Mouse (Mus musculus) natural killer cell, adult 2 months (primary cell): Measurements from ENCODE around the gene Ube2m.
A peak's percentile ranks its signal among the peaks of the same experiment; 100 is the strongest.

Source experiments
- DNase-seq, 2 experiments: peaks; one replicate each; pipeline ENCODE4 v3.0.0; 2022; ENCODE audit warnings: low spot score in 2 of 2

The Ube2m gene

DNA sequence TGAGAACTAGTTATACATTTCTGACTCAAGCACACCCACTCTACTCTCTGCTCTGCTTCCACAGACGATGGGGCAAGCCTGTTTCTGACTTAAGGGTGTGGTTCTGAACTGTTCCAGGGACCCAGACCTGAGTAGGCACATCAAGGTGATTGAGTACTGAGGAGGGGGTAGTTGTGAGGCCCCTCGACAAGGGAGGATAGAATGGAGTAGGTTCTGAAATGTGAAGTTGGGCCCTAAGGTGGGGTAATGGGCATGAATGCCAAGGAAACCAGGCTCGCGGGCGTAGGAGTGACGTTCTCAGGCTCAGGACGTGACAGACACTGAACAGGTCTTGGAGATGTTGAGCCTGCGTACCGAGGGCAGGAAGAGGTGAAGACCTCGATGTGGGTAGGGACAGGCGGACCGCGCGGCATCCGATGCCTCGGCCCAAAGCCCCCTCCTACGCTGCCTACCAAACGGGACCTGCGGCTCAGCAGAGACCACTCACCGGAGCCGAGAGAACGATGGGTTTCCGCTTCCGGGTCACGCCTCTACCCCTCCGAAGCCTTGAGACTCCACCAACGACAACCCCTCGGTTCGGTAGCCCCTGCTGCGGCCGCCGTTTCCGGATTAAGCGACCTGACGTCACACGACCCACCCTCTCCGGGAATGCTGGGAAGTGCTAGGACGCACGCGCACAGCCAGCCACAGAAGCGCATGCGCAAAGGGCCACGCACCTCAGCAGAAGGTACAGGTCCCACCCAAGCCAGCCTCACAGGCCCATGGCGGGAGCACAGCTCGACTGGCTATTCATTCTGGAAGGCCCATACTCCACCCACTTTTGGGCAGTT lies 3.7 kb downstream of the Ube2m start, which contains the start of gene Chmp2a:
Chmp2a (minus strand) TSS at position 660 of the 830 bp plus-strand sequence.
- peak; percentile 95 to 97 for DNase-seq

DNA sequence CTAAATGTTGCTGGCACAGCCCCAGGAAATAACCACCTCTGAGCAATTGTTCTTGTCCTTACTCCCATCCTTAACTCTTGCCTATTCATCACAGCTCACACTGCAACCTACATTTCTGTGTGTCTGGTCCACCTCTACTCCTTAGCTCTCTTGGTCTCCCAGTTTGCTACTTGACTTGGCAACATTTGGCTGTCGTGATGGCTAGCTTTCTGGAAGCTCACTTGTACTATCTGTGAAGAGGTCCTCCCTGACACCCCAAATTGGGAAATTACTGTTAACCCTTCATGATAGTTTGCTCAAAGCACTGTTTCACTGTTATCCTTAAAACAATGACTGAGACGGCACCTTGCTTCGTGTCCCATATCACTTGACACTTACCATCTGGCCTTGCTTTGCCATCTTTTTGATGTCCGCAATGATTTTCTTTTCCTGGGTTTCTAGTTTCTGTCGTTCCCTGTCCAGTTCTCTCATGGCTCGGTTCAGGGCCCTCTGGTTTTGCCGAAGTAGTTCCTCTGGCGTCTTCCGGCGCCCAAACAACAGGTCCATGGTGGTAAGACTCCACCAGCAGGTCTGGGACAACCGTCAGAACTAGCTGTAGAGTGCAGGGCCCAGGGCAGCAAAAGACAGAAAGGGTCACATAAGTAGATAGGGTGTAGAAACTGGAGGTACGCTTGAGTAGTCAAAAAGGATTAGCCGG lies 4.5 kb downstream of the Ube2m start:
- no peak for DNase-seq

DNA sequence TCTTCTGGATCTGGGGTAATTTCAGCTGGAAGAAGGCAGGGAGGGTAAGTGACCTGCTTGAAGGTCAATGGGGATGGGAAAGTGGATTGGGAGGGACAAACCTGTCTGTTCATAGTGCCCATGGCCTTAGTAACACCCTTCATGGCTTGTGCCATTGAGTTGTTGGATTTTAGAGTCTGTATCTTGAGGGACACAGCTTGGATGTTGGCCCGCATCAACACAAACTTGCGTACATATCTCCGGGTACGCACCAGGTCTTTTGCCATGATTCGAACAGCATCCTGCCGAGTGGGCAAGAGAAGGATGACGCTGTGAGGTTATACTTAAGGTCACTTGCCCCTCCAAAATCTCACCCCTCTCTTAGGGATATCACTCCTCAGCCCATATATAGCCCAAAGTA lies 5.5 kb downstream of the Ube2m start:
- no peak for DNase-seq

DNA sequence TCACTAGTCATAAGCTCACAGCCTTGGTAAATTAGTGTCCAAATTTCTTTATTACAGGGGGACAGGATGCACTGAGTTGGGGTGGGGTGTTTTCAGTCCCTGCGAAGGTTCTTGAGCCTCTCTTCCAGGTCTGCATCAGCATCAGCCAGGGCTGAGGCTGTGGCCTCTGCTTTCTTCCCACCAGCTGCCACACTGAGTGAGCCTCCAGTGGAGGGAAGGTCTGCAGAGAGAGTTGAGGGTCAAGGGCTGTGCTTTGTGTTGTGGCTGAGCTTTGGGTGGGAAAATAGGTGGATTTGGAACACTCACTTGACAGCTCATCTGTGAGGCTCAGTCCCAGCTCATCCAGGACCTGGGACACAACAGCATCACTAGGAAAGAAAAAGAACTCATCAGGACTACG lies 6.1 kb downstream of the Ube2m start:
- no peak for DNase-seq

DNA sequence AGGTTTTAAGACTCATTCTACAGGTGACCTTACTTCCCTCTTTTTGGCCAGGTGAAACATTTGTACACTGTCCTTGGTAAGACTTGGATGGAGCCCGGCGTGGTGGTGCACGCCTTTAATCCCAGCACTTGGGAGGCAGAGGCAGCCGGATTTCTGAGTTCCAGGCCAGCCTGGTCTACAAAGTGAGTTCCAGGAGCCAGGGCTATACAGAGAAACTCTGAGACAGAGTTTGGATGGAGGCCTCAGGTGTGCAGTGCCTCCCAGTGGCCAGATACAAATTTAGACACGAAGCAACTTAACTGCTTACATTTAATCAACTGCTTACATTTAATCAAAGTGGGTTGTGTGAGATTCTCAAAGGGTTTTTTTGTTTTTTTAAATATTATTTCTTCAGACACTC lies 7.0 kb downstream of the Ube2m start:
- DNase-seq: no peak

DNA sequence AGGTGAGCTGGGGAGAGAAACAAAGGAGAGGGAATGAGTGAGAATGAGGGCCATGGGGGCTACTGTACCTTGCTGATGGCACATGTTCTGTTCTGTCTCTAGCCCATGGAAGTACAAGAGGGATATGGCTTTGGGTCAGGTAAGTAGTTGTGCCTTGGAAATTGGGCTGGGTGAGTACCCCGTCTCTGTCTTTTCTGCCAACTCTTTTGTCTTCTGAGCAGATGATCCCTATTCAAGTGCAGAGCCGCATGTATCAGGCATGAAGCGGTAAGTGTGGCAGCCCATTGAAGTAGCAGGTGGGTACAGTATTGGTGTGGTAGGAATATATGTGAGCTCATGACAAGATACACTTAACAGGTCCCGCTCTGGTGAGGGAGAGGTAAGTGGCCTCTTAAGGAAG lies 9.1 kb downstream of the Ube2m start:
- DNase-seq: no peak

DNA sequence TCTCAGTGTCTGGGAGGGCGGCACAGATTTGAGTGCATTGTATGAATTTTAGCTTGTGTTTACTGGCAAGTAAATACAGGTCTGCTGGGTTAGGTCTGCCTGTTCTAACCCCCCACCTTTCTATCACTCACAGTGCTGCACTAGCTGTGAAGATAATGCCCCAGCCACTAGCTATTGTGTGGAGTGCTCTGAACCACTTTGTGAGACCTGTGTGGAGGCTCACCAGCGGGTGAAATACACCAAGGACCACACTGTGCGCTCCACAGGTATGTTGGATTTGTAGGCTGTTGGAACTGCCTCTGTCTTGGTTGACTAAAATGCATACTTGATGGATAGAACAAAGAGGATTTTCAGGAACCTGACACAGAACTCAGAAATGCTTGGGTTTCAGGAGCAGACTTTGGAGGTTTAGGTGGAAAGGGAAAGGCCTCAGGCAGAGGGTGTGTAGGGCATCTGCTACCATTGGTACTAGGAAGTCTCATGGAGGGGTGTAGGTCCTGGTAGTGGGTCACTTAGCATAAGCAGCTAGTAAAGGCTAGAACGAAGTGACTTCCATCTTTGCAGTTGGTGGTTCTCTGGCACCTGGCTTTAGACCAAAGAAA lies 12.5 kb downstream of the Ube2m start:
- no peak for DNase-seq

DNA sequence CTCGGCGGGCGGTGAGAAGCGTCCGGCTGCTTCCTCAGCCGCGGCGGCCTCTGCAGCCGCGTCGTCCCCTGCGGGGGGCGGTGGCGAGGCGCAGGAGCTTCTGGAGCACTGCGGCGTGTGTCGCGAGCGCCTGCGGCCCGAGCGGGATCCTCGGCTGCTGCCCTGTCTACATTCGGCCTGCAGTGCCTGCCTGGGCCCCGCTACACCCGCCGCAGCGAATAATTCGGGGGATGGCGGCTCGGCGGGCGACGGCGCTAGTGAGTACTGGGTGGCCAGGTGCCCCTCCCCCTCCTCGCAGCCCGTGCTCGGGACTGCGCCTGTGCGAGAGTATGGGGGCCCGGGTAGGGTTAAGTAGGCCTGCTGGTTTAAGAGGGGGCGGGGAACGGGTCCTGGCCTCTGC lies 13.3 kb downstream of the Ube2m start:
- DNase-seq: peak; percentile 46 to 56

DNA sequence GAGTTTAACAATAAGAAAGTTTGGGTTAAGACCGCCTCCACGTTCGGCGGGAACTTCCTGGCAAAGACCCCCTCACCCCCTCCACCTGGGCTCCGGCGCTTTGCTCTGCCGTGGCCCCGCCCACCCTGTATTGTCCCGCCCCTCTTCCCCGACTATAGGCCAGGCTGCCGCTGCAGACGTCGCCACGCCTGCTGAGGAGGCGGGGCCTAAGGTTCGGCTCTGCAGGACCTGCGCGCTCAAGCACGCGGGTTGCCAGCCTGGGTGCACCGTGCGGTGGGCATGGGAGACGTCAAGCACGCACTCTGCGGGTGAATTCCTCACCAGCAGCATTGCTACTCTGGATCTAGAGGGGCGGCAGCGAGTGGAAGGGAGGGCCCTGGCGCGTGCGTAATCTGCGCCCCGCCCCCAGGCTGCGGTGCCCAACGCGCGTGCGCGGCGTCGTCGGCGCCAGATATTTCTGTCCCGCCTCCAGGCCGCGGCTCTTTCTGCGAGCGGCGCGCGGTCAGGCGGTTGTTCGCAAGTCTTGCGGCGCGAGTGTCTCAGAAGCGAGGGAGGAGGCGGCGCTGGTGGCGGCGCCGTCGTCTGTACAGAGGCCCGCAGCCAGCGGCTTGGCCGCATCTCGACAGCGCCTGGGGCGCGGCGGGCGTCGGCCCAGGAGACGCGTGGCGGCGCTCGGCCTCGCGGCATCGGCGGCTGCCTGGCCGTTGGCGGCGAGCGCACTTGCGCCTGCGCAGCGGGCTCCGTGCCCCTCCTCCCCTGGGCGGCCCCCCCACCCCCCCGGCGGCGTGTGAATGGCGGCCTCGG lies 13.9 kb downstream of the Ube2m start:
- peak; percentile 96 to 97 for DNase-seq

DNA sequence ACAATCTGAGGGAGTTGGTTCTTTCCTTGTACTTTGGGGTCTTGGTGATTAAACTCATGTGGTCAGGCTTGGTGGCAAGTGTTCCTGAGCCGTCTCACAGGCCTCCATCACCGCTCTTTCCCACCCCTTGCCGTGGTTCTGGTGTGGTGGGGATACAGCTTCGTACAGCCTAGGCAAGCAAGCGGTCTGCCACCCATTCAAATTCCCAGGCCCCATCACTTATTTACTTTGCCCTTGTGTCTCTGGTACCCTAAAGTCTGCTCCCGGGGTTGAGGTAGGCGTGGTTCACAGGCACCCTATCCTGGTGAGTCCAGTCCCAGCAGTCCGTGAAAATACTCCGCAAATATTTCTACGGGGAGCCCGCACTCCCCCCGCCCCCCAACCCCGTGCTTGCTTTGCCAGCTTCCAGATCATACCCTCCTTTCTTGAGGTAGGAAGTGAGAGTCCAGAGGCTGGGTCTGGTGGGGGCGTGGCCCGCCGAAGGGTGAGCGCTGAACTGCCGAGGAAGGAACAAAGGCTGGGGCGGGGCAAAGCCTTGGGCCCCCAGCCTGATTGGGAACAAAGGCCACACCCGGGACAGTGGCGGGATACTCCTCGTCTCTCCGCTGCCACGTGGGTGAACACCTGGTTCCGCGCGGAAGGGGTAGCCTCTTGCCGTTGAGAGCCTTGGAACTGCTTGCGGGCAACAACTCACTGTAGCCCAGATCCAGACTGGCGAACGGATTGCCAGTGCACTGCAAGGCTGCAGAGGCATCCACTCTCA lies 15.1 kb downstream of the Ube2m start:
- DNase-seq: peak; percentile 24 to 43

DNA sequence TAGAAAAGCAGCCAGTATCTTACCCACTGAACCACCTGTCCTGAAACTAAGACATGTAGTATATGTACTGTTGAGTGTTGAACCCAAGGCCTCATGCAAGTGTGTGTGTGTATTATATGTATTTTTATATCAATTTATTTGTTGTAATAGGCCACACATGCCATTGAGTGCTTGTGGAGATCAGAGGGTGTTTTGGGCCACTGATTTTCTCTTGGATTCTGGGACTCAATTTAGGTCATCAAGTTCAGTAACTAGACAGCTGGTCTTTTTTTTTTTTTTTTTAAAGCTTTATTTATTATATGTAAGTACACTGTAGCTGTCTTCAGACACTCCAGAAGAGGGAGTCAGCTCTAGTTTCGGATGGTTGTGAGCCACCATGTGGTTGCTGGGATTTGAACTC lies 22.9 kb downstream of the Ube2m start:
- DNase-seq: no peak

DNA sequence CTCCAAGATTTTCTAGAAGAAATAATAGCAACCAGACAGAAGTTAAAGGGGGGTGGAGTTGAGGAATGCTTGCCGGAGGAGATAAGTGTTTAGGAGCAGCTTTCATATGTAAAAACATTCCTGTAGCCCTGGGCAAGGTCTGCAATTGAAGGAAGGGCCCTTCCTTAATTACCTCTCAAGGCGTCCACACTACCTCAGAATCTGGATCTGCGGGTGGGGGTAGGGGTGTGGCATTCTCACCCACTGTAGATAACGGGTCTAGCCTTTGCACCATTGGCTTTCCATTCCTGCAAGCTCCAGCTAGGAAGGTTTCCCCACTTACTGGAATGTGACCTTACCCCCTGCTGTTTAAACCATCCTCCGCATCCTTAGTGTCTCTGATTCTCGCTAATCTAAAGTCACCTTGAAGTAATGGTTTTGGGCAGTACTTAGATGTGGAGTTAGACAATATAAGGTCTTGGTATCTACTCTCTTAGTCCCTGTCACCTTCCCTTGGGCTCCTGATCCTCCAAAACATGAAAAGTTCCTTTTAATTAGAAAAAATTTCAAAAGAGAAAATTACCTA lies 23.7 kb downstream of the Ube2m start:
- no peak for DNase-seq

DNA sequence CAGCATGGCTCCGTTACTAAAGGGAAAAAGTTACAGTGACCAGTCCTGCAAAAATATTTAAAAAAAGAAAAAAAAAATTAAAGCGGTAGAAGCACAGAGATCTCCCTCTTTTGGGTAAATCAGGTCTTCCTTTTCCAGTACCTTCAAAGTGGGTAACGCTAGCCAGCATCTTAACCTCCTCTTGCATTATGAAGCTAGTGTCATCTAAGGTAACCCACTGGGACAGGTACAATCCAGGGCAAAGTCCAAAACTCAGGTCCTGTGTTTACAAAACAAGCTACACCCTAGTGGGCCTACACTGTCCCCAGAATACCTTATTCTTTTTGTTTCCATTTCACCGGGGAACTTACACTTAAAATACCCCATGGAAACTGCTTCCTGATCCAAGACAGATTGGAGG lies 24.4 kb downstream of the Ube2m start:
- DNase-seq: no peak

DNA sequence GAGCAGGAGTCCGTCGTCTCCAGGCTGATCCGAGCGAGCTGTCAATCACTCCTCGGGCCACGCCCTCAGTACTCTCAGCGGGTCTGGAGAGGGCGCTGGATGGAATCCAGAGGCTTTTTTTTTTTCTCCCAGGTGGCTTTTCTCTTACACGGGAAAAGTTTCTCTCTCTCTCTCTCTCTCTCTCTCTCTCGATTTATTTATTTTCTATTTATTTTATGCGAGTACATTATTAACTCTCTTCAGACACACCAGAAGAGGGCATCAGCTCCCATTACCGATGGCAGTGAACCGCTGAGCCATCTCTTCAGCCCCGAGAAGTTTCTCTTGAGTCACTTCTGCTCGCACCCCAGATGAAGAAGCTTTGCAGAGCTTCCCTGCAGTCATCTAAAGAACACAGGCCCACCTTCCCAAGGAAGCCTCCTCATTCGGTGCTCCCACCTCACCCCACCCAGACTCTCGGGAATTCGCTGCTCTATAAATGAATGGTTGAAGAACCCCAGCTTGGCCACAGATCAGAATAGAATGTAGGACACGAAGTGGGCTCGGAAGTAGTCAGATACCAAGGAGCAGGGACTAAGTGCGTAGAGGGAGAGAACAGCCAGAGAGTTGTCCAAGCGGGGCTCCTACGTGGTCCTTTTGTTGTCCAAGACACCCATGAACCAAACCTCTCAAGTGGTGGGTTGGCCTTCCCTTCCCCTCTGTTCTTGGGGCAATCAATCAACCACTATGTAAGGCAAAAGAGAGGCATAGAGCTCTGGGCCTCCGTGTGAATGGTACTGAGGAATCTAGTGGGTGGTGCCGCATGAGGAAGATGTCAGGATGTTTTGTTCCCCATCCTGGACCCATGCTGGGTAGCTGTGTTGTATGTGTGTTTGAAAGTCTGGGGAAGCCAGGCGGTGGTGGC lies 27.8 kb downstream of the Ube2m start, which contains the start of gene Zbtb45:
Zbtb45 (minus strand) TSS at position 30 of the 904 bp plus-strand sequence.
- no peak for DNase-seq

DNA sequence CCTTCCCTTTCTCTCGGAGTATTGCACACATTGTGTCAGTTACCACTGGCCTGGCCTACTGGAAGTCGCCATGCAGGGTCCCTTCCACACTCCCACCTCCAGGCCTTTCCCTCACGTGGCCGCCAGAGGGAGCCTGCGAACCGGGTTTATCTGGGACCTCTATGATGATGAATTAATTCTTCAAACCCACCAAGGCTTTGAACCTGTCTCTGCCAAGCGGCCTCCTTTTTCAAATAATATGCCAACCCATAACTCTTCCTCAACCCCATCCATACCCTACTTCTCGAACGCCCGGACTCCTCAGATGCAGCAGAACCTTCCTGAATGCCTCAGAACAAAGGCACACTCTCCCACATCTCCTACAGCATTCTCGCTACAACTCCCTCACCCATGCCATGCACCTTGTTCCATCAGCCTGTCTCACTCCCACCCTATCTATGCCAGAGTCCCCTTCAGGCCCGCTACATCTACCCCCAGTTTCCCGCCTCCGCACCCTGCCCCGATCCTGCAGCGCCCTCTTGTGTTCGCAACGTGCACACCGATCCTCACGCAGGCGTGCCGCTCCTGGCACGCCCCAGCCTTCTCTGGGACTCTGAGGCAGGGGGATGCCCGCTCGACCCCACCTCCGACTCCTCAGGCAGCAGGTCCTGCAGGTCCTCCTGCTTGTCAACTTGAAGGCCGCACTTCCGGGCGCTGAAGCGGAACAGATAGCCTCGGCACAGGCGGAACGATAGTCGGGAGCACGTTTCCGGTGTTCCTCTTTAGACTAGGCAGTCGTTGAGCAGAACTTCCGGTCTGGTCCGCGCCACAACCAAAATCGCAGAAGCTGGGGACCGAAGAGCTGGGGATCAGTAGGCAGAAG lies 28.7 kb downstream of the Ube2m start:
- DNase-seq: peak; percentile 86

DNA sequence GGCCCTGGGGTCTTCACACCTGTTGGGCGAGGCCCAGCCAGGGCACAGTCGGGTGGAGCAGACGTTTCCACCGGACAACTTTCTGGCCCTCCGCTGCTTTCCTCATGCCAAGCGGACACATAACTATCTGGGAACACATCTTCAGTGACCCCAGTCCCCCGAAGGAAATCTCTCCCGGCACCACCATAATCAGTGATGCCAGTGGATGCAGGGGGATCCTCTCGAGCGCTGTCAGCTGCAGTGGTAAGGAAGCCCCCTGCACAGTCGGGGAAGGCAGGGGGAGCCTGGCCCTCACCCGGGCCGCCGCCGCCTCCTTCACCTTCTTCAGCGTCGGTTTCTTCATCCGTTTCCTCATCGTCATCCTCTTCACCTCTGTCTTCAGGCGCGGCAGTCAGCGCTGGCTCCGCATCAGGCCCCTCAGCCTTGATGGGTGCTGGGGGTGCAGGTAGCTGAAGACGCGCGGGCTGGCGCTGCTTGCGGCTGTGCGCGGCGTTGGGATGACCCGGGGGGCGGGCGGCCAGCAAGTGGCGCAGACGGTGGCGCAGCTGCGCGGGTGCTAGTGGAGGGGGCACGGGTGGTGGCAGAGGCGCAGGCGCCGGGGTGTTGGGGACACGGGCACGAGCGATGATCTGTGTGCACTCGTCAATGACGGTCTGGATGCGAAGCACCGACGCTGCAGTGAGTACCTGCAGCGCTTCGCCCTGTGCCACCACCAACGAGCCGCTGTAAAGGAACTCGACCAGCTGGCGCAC lies 30.6 kb downstream of the Ube2m start:
- DNase-seq: no peak

DNA sequence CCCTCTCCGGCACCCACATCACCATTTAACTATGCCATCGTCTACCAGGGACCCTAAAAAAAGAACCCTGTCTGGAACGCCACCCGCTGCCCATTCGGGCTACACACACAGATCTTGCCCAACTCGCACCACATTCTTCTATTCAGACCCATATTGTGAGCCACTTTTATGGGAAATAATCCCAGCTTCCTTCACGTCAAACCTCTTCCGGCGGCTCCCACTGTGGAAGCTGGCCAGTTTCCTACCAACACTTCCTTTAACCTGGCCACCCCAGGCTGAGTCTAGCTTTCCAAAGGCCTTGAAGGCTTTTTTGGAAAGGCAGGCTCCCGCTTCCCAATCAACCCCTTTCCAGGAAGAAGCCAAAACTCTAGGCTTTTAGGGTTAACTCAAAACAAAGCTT lies 31.5 kb downstream of the Ube2m start:
- no peak for DNase-seq

DNA sequence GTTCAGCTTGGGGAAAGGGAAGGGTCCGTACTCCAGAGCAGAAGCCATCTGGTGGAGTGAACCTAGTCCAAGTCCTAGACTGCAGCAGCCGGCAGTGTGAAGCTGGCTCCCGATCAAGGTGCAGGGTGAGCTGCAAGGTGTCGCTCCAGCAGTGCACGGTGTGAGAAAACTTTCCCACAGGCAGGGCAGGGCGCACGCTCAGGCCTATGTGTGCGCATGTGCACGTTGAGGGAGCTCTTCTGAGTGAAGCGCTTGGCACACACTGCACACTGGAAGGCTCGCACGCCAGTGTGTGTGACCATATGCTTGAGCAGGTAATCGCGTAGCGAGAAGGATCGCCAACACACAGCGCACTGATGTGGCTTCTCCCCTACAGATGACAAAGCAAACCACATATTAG lies 32.1 kb downstream of the Ube2m start:
- no peak for DNase-seq
